Mouse (Mus musculus) kidney, embryonic 15.5 days (tissue): Measurements from ENCODE around the gene Acin1. TPM values are rescaled to one million over a fixed set of nuclear protein-coding genes. Genes with fewer than 3 reads are reported as not detected.

Experiments used
- ATAC-seq: fragments of 200-750 bp; cut with Nextera tagmentation; replicated peaks from 2 replicates; pipeline ENCODE4 v1.8.0; 2017; ENCODE audit warnings: moderate TSS enrichment; ENCODE audit not compliant: low FRiP score
- H3K27ac ChIP-seq: fragments of 300-500 bp; sonication (generic); 2 replicates; pipeline ENCODE4 v1.5.1; 2015; ENCODE audit warnings: mild to moderate bottlenecking, inconsistent platforms
- H3K27me3 ChIP-seq: fragments of 300-500 bp; sonication (generic); 2 replicates; pipeline ENCODE4 v1.6.1; 2015; ENCODE audit warnings: inconsistent platforms
- H3K36me3 ChIP-seq: fragments of 300-500 bp; sonication (generic); 2 replicates; pipeline ENCODE4 v1.6.1; 2015; ENCODE audit warnings: inconsistent platforms
- H3K4me1 ChIP-seq: fragments of 300-500 bp; sonication (generic); 2 replicates; pipeline ENCODE4 v1.6.1; 2015; ENCODE audit warnings: inconsistent platforms
- H3K4me2 ChIP-seq: fragments of 300-500 bp; sonication (generic); 2 replicates; pipeline ENCODE4 v1.6.1; 2015; ENCODE audit warnings: moderate library complexity, mild to moderate bottlenecking, inconsistent platforms
- H3K4me3 ChIP-seq: fragments of 300-500 bp; sonication (generic); replicated peaks from 2 replicates; pipeline ENCODE4 v1.5.1; 2015; ENCODE audit warnings: mild to moderate bottlenecking, inconsistent platforms
- H3K9ac ChIP-seq: fragments of 300-500 bp; sonication (generic); 2 replicates; pipeline ENCODE4 v1.6.1; 2015; ENCODE audit warnings: mild to moderate bottlenecking, inconsistent platforms
- H3K9me3 ChIP-seq: fragments of 300-500 bp; sonication (generic); replicated peaks from 2 replicates; pipeline ENCODE4 v1.6.1; 2016; ENCODE audit warnings: inconsistent platforms
- WGBS: fragments of 180-500 bp; shearing (Covaris S2); methylation state at CpG from one replicate; pipeline ENCODE4 v1.1.7; 2015; ENCODE audit warnings: mixed read lengths; 5-methylcytosine and 5-hydroxymethylcytosine counted together
- microRNA counts: library from miRNA; unstranded; fragments of <30 nt; microRNA quantifications from one replicate; lab custom pipeline; 2016
- microRNA-seq: library from miRNA; unstranded; fragments of <30 nt; microRNA quantifications from one replicate; pipeline ENCODE4, GENCODE M21; 2016
- polyA plus RNA-seq: library from polyadenylated mRNA; unstranded; fragments of >200 nt; fragmentation: Nextera tagmentation; extraction: Ambion mirVana; gene quantifications from 2 replicates; pipeline ENCODE4 v1.2.1, GENCODE M21; 2015

The Acin1 gene
- polyA plus RNA-seq, 1 experiment from 2014 or later: 145 TPM

- WGBS: 82% methylated on average over 7 of the region's 7 CpGs
- ATAC-seq: no peak
- Histone ChIP-seq H3K27me3 (no peaks in the 10 kb centered on the region), H3K36me3 (peaks cover 26% of the 10 kb centered on the region), H3K4me2 (no peak overlapping the region), H3K4me3 (no peak overlapping the region), H3K9ac (no peak overlapping the region), H3K27ac (no peak overlapping the region), H3K9me3 (no peaks in the 10 kb centered on the region), H3K4me1 (peaks cover 22% of the 10 kb centered on the region)
These were observed 89.6 kb downstream of the Acin1 start for GRCm38 (mm10) chr14:54597084-54597483.

GRCm38 (mm10) chr14:54594631-54595414 is 91.9 kb downstream of the Acin1 start:
- 75% methylated on average over 28 of the region's 28 CpGs for WGBS
- H3K4me2 ChIP-seq: no peak overlapping the region
- H3K9me3 ChIP-seq: no peaks in the 10 kb centered on the region

GRCm38 (mm10) chr14:54594055-54594454 is 92.7 kb downstream of the Acin1 start:
- no peak overlapping the region for H3K27ac ChIP-seq
- H3K4me1 ChIP-seq: peaks cover 24% of the 10 kb centered on the region
- no peak overlapping the region for H3K4me3 ChIP-seq
- peaks cover 35% of the 10 kb centered on the region for H3K36me3 ChIP-seq
- no peak for ATAC-seq
- no peaks in the 10 kb centered on the region for H3K9me3 ChIP-seq
- no peak overlapping the region for H3K4me2 ChIP-seq
- no peak overlapping the region for H3K9ac ChIP-seq
- no peaks in the 10 kb centered on the region for H3K27me3 ChIP-seq
- 87% methylated on average over 3 of the region's 3 CpGs for WGBS

More at GRCm38 (mm10) chr14:54594631-54595414, 91.9 kb downstream of the Acin1 start:
- no peaks in the 10 kb centered on the region for H3K27me3 ChIP-seq
- H3K27ac ChIP-seq: no peak overlapping the region
- no peak overlapping the region for H3K4me3 ChIP-seq
- H3K36me3 ChIP-seq: peaks cover 38% of the 10 kb centered on the region
- H3K9ac ChIP-seq: no peak overlapping the region
- no peak for ATAC-seq
- H3K4me1 ChIP-seq: peaks cover 24% of the 10 kb centered on the region

GRCm38 (mm10) chr14:54592319-54592934 is 94.3 kb downstream of the Acin1 start:
- Histone ChIP-seq H3K36me3 (peaks cover 34% of the 10 kb centered on the region), H3K9ac (no peak overlapping the region), H3K27me3 (no peaks in the 10 kb centered on the region), H3K27ac (peak overlapping the region; percentile 84), H3K4me2 (peak overlapping the region; percentile 0; the same call in 1 of the 2 replicates), H3K4me3 (no peak overlapping the region), H3K9me3 (no peaks in the 10 kb centered on the region), H3K4me1 (peaks cover 24% of the 10 kb centered on the region)
- WGBS: 15% methylated on average over 10 of the region's 10 CpGs
- peak; percentile 91 for ATAC-seq

MicroRNAs encoded within 50 kb of the gene (microRNA counts, 519-probe panel; counts per million panel counts)
- 31.7 counts per million for microRNA mmu-miR-686 (lab: Ali Mortazavi, UCI)

Small RNA genes within 50 kb of the gene (microRNA-seq; reads per million reads assigned to microRNA genes)
- gene Mir686: not detected
- gene Mir6948: 0.44 reads per million

Other genes starting within 250 kb of the Acin1 start
- 46.8 and 54.6 TPM in 2 replicates for gene Lrp10, start 222.8 kb downstream of the Acin1 start, polyA plus RNA-seq
- gene Rem2, start 210.8 kb downstream of the Acin1 start, polyA plus RNA-seq: 6.3 and 6.8 TPM in 2 replicates
- 101 and 104 TPM in 2 replicates for gene Prmt5, start 169.4 kb downstream of the Acin1 start, polyA plus RNA-seq
- gene Haus4, start 132.3 kb downstream of the Acin1 start, polyA plus RNA-seq: 50.7 and 53.2 TPM in 2 replicates
- 45.9 and 50.4 TPM in 2 replicates for gene Ajuba, start 109.4 kb downstream of the Acin1 start, polyA plus RNA-seq
- 10.2 and 11.3 TPM in 2 replicates for gene 4931414P19Rik, start 80.9 kb downstream of the Acin1 start, polyA plus RNA-seq
- gene Psmb5, start 68.9 kb downstream of the Acin1 start, polyA plus RNA-seq: 422 and 424 TPM in 2 replicates
- gene Psmb11, start 65.5 kb downstream of the Acin1 start, polyA plus RNA-seq: not detected in 2 replicates
- not detected in 2 replicates for gene Gm17606, start 46.0 kb downstream of the Acin1 start, polyA plus RNA-seq
- gene Cdh24, start 45.6 kb downstream of the Acin1 start, polyA plus RNA-seq: 3.1 and 4.5 TPM in 2 replicates
- 85.9 and 88.7 TPM in 2 replicates for gene 1700123O20Rik, start 715 bp downstream of the Acin1 start, polyA plus RNA-seq
- 0.09 and 0.21 TPM in 2 replicates for gene Gm29776, start 11.9 kb upstream of the Acin1 start, polyA plus RNA-seq
- 0.21 TPM in 1 of 2 replicates, not detected in the other for gene Cebpe, start 25.2 kb upstream of the Acin1 start, polyA plus RNA-seq
- gene Slc7a8, start 95.0 kb upstream of the Acin1 start, polyA plus RNA-seq: 12.8 and 14.2 TPM in 2 replicates
- gene Rnf212b, start 127.2 kb upstream of the Acin1 start, polyA plus RNA-seq: not detected in 2 replicates
- gene Homez, start 184.0 kb upstream of the Acin1 start, polyA plus RNA-seq: 18.0 and 18.3 TPM in 2 replicates
- 1.9 and 2.2 TPM in 2 replicates for gene Ppp1r3e, start 190.6 kb upstream of the Acin1 start, polyA plus RNA-seq
- gene Bcl2l2, start 196.4 kb upstream of the Acin1 start, polyA plus RNA-seq: 4.0 and 4.7 TPM in 2 replicates
- gene Gm20521, start 196.5 kb upstream of the Acin1 start, polyA plus RNA-seq: 0.14 and 0.75 TPM in 2 replicates
- gene Pabpn1, start 205.6 kb upstream of the Acin1 start, polyA plus RNA-seq: 144 and 157 TPM in 2 replicates
- 47.6 and 53.8 TPM in 2 replicates for gene Slc22a17, start 226.2 kb upstream of the Acin1 start, polyA plus RNA-seq
- gene Efs, start 239.2 kb upstream of the Acin1 start, polyA plus RNA-seq: 29.1 and 32.1 TPM in 2 replicates
- gene Il25, start 245.8 kb upstream of the Acin1 start, polyA plus RNA-seq: not detected in 2 replicates
- 0.96 and 2.0 TPM in 2 replicates for gene Cmtm5, start 249.3 kb upstream of the Acin1 start, polyA plus RNA-seq